Mouse (Mus musculus) kidney, embryonic 15.5 days (tissue): ENCODE measurements around the gene Clic3. TPM values are rescaled to one million over a fixed set of nuclear protein-coding genes. Genes with fewer than 3 reads are reported as not detected.
A peak's percentile ranks its signal among the peaks of the same experiment; 100 is the strongest.

Source experiments
- ATAC-seq: fragments of 200-750 bp; cut with Nextera tagmentation; replicated peaks from 2 replicates; pipeline ENCODE4 v1.8.0; 2017; ENCODE audit warnings: moderate TSS enrichment; ENCODE audit not compliant: low FRiP score
- H3K27ac ChIP-seq: fragments of 300-500 bp; sonication (generic); 2 replicates; pipeline ENCODE4 v1.5.1; 2015; ENCODE audit warnings: mild to moderate bottlenecking, inconsistent platforms
- H3K27me3 ChIP-seq: fragments of 300-500 bp; sonication (generic); 2 replicates; pipeline ENCODE4 v1.6.1; 2015; ENCODE audit warnings: inconsistent platforms
- H3K36me3 ChIP-seq: fragments of 300-500 bp; sonication (generic); 2 replicates; pipeline ENCODE4 v1.6.1; 2015; ENCODE audit warnings: inconsistent platforms
- H3K4me1 ChIP-seq: fragments of 300-500 bp; sonication (generic); 2 replicates; pipeline ENCODE4 v1.6.1; 2015; ENCODE audit warnings: inconsistent platforms
- H3K4me2 ChIP-seq: fragments of 300-500 bp; sonication (generic); 2 replicates; pipeline ENCODE4 v1.6.1; 2015; ENCODE audit warnings: moderate library complexity, mild to moderate bottlenecking, inconsistent platforms
- H3K4me3 ChIP-seq: fragments of 300-500 bp; sonication (generic); replicated peaks from 2 replicates; pipeline ENCODE4 v1.5.1; 2015; ENCODE audit warnings: mild to moderate bottlenecking, inconsistent platforms
- H3K9ac ChIP-seq: fragments of 300-500 bp; sonication (generic); 2 replicates; pipeline ENCODE4 v1.6.1; 2015; ENCODE audit warnings: mild to moderate bottlenecking, inconsistent platforms
- H3K9me3 ChIP-seq: fragments of 300-500 bp; sonication (generic); replicated peaks from 2 replicates; pipeline ENCODE4 v1.6.1; 2016; ENCODE audit warnings: inconsistent platforms
- WGBS: fragments of 180-500 bp; shearing (Covaris S2); methylation state at CpG from one replicate; pipeline ENCODE4 v1.1.7; 2015; ENCODE audit warnings: mixed read lengths; 5-methylcytosine and 5-hydroxymethylcytosine counted together
- polyA plus RNA-seq: library from polyadenylated mRNA; unstranded; fragments of >200 nt; fragmentation: Nextera tagmentation; extraction: Ambion mirVana; gene quantifications from 2 replicates; pipeline ENCODE4 v1.2.1, GENCODE M21; 2015

Gene Clic3
- polyA plus RNA-seq, 1 experiment from 2014 or later: 3.9 TPM

DNA sequence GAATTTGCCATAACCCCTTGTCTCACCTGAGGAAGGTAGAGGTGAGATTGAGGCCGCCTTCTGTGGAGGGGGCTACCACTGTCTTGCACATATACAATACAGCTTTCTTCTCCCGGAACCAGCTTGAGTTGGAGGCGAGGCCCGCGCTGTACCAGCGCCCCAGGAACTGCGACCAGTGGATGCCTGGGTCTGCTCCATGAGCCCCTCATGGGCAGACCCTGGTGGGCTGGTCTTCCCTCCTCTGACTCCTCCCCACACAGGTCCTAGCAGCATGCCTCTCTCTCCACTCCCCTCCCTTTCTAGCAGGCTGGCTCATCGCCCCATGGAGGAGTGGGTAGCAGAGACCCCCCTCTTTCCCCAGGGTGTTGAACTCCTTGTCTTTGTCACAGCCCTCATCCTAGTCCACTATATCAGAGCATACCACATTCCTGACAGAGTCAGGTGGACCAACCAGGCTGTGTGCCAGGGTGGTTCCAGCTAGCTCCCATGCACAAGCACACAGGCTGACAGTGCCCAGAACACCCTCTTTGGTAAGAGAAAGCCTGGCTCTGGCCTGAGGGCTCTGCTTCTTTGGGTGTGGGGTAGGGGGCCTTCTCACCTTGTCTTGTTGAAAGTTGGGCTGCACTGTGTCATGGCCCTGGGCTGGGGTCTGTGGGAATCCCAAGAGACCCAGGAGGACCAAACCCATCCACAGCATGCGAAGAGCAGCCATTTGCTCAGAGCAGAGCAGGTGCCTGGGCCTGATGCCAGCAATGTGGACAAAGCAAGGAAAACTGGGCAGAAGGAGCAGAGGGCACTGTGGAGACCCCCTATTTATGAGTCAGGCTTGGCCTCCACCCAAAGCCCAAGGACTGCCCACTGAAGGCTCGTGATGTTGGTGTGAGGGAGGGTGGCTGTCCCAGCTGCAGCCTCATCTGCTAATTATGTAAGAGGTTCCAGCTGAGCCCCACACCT lies 12.6 kb downstream of the Clic3 start:
- Histone ChIP-seq H3K4me1 (peaks cover 13% of the 10 kb centered on the region; the same call in 1 of the 2 replicates), H3K27ac (no peak overlapping the region), H3K4me2 (no peak overlapping the region), H3K9me3 (no peaks in the 10 kb centered on the region), H3K4me3 (no peak overlapping the region), H3K36me3 (no peaks in the 10 kb centered on the region), H3K9ac (no peak overlapping the region), H3K27me3 (no peaks in the 10 kb centered on the region)
- peak; percentile 35; the same call in 1 of the 2 replicates for ATAC-seq
- 77% methylated on average over 10 of the region's 10 CpGs for WGBS

DNA sequence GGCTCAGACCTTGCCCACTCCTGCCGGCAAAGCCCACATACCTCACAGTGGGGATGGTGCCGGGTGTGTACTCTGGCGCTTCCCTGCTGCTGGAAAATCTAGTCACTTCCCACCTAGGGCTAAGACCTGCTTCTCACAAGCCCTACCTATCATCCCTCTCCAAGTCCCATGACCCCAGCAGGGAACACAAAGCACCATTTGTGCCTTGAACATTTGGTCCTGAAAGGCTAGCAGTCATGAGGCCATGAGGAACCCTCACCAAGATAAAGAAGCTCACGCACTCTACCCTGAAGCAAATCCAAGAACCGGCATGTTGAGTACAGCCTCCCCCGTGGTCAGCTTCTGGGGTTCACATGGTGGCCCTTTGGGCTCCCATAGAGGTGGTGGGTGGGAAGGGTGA lies 13.3 kb downstream of the Clic3 start, which contains the start of gene Ptgds:
Gene Ptgds, minus strand, starts transcription at position 78 of the 400 bp plus-strand sequence.
- no peak within 1 kb of the TSS for H3K4me2 ChIP-seq
- H3K27ac ChIP-seq: no peak within 1 kb of the TSS
- 54% methylated on average over 6 of the region's 6 CpGs for WGBS
- H3K36me3 ChIP-seq: no peaks in the 10 kb centered on the region
- H3K4me3 ChIP-seq: no peak within 1 kb of the TSS
- no peak within 1 kb of the TSS for H3K9ac ChIP-seq
- ATAC-seq: no peak
- H3K4me1 ChIP-seq: peaks cover 13% of the 10 kb centered on the region; the same call in 1 of the 2 replicates
- H3K9me3 ChIP-seq: no peaks in the 10 kb centered on the region
- H3K27me3 ChIP-seq: no peaks in the 10 kb centered on the region

DNA sequence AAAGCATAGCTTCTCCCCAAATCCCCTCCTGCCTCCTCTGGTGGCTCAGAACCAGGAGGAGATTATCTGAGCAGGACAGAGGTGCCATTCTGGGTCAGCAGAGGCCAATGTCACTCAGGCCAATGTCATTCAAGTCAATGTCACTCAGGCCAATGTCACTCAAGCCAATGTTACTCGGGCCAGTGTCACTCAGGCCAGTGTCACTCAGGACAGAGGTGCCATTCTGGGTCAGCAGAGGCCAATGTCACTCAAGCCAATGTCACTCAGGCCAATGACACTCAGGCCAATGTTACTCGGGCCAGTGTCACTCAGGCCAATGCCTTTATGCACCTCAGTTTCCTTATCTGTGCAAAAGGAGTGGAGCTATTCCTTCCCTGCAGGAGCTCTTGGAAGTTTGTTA lies 15.9 kb downstream of the Clic3 start:
- no peak for ATAC-seq
- no peak overlapping the region for H3K4me2 ChIP-seq
- no peaks in the 10 kb centered on the region for H3K27me3 ChIP-seq
- no peaks in the 10 kb centered on the region for H3K9me3 ChIP-seq
- no peak overlapping the region for H3K27ac ChIP-seq
- no peaks in the 10 kb centered on the region for H3K36me3 ChIP-seq
- 82% methylated on average over 2 of the region's 2 CpGs for WGBS
- peaks cover 6% of the 10 kb centered on the region; the same call in 1 of the 2 replicates for H3K4me1 ChIP-seq
- H3K9ac ChIP-seq: no peak overlapping the region
- no peak overlapping the region for H3K4me3 ChIP-seq

DNA sequence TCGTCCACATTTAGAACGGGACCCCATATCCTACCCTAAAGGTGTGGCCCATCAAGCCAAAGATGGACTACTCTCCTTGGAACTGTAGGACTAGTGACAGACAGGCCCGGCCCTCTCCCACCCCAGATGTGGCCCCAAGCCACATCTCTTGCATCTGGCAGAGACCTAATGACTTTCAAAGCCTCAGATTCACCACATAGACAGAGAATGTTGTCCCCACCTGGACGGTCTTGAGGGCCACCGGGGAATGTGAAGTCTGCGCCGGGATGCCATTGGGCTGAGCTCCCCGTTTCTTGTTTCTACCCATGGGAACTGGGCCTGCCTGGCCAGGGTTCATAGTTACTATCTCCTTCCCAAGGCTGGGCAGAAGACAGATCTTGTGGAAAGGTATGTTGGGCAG lies 20.9 kb downstream of the Clic3 start:
- 85% methylated on average over 8 of the region's 8 CpGs for WGBS
- ATAC-seq: no peak
- no peaks in the 10 kb centered on the region for H3K9me3 ChIP-seq

DNA sequence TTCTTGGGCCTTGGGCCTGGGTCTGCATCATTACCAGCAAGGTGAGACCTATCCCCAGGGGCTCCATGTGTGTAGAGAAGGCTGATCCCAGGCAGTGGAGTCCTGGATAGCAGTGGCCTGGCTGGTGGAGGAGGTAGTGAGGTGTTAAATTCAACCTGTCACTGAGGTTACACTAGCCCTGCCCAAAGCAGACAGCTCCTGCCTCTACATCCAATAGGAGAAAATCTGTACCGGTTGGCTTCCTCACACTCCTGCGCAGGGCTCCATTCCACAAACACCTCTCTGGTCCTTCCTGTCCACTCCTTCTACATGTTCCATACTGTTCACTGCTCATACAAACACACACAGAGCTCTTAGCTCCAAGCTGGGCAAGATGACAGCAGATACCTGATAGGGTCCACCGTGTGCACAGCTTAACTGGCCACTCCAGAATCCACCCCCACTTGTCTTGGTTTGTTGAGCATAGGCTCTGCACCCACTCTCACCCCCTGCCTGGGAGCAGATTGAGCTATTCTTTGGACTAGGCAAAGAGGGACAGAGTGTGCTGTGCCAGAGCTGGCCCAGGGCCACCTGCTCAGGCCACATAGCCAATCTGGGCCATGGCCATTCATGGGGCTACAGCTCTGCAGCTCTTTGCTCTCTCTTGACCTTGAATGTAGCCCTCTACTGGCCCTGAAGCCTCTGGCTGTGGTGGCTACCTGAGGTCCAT lies 21.5 kb downstream of the Clic3 start:
- 88% methylated on average over 3 of the region's 3 CpGs for WGBS
- H3K9ac ChIP-seq: no peak overlapping the region
- no peak for ATAC-seq

More for the DNA sequence above, 20.9 kb downstream of the Clic3 start:
- H3K4me2 ChIP-seq: no peak overlapping the region
- no peaks in the 10 kb centered on the region for H3K27me3 ChIP-seq
- H3K36me3 ChIP-seq: no peaks in the 10 kb centered on the region
- no peak overlapping the region for H3K9ac ChIP-seq
- H3K4me3 ChIP-seq: no peak overlapping the region
- H3K27ac ChIP-seq: no peak overlapping the region
- H3K4me1 ChIP-seq: no peaks in the 10 kb centered on the region

DNA sequence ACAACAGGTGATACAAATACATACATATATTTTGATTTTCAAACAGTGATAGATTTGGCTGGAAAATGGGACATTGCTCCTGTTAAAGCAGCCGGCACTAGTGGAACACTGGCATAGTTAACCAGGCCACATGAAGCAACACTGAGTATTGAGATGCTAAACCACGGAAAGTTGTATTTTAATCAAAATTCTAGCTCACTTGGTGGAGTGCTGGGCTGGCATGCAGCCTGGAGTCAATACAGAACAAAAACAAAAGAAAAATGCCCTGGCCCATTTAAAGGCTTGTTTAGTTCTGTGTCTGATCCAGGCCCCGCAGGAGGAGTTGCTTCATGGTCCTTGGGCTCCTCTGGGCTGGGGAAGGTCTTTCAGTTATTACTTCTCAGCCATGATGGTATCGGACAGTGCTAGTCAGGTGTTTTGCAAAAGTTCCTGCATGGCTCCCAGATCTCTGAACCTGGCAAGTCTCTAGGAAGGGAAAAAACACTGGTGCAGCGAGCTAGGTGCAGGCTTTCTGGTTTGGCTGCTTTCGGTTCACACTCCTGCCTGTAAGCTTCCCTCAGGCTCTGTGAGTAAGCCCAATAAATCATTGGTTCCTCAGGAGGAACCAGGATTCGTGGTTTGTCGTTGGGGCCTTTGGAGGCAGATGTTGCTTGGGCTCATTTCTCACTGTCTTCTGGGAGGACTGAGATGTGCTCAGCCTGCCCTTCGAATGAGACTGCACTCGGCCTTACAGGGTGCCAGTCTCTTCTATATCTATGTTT lies 23.1 kb downstream of the Clic3 start:
- no peak overlapping the region for H3K9ac ChIP-seq
- ATAC-seq: no peak

More for the DNA sequence above, 21.5 kb downstream of the Clic3 start:
- H3K4me3 ChIP-seq: no peak overlapping the region
- H3K27ac ChIP-seq: no peak overlapping the region
- H3K4me1 ChIP-seq: no peaks in the 10 kb centered on the region
- H3K27me3 ChIP-seq: no peaks in the 10 kb centered on the region
- H3K4me2 ChIP-seq: no peak overlapping the region
- H3K9me3 ChIP-seq: no peaks in the 10 kb centered on the region
- H3K36me3 ChIP-seq: no peaks in the 10 kb centered on the region

DNA sequence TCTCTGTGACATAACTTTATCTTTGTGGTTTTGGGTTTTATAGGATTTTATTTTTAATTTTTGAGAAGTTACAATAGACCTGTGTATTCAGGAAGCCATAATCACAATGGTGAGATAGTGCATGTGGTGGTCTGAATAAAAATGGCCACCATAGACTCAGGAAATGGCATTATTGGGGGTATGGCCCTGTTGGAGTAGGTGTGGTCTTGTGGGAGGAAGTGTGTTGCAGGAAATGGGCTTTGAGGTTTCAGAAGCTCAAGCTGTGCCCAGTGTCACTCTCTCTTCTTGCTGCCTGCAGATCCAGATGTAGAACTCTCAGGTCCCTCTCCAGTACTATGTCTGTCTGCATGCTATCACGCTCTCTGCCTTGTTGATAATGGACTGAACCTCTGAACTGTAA lies 23.9 kb downstream of the Clic3 start:
- no peak for ATAC-seq
- Histone ChIP-seq H3K9ac (no peak overlapping the region), H3K36me3 (no peaks in the 10 kb centered on the region), H3K4me1 (no peaks in the 10 kb centered on the region), H3K4me3 (no peak overlapping the region), H3K27ac (no peak overlapping the region), H3K4me2 (no peak overlapping the region), H3K9me3 (no peaks in the 10 kb centered on the region), H3K27me3 (no peaks in the 10 kb centered on the region)
- 92% methylated on average over 1 of the region's 1 CpGs for WGBS

More for the DNA sequence above, 23.1 kb downstream of the Clic3 start:
- Histone ChIP-seq H3K9me3 (no peaks in the 10 kb centered on the region), H3K4me2 (no peak overlapping the region), H3K27ac (no peak overlapping the region), H3K36me3 (no peaks in the 10 kb centered on the region), H3K4me1 (no peaks in the 10 kb centered on the region), H3K4me3 (no peak overlapping the region), H3K27me3 (no peaks in the 10 kb centered on the region)
- WGBS: 62% methylated on average over 10 of the region's 10 CpGs

DNA sequence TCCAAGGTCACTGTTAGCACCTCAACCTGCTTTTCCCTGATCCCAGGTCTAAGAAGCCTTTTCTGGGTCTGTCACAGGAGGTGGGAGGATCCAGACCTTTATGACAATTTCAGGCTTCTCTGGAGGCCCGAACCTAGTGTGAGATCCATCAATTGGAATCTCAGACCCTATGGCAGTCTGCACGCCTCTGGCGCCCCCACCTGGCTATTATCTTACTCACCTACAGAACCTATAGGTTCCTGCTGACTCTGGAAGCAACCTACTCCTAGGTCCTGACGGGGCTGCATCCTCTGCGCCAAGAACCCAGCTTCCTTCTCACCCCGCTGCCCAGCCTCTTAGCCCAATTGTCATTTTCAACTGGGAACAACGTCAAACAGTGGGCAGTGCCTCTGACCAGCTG lies 26.3 kb downstream of the Clic3 start:
- no peaks in the 10 kb centered on the region for H3K36me3 ChIP-seq
- no peak for ATAC-seq
- H3K9ac ChIP-seq: no peak overlapping the region
- no peak overlapping the region for H3K4me2 ChIP-seq
- no peaks in the 10 kb centered on the region for H3K4me1 ChIP-seq
- no peak overlapping the region for H3K4me3 ChIP-seq
- no peaks in the 10 kb centered on the region for H3K27me3 ChIP-seq
- H3K9me3 ChIP-seq: no peaks in the 10 kb centered on the region
- WGBS: 23% methylated on average over 7 of the region's 7 CpGs
- H3K27ac ChIP-seq: no peak overlapping the region

DNA sequence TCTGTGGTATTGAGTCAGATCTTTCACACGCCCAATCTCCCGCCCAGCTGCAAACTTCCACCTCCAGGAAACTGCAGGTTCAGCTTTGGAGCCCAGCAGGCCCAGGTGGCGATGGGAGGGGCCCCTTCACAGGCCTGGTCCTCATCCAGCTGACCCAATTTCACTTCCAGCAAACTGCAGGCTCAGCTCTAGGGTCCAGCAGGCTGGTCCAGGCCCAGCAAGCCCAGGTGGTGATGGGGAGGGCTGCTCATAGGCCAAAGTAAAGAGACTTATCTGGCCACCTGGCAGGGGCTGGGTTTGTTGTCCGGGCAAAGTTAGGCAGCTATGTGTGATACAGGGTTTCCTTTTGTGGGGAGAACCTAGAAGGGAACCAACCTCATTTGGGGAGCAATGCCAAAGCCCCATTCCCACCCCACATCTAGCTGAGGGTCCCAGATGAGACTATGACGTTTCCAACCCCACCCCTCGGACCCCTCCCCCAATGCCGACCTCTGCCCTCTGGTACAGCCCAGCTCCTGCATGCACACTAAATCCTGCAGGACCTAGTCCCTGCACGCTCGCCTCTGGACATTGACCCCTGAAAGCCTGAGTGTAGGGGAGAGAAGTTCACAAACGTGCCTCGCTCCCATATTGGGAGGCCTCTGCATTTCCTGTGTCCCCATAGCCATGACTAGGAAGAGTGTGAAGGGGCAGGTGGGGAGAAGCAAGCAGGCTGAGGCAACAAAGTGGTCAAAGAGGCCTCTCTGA lies 28.4 kb downstream of the Clic3 start:
- Histone ChIP-seq H3K9ac (no peak overlapping the region), H3K36me3 (no peaks in the 10 kb centered on the region), H3K27ac (no peak overlapping the region), H3K4me1 (no peaks in the 10 kb centered on the region), H3K27me3 (no peaks in the 10 kb centered on the region), H3K4me2 (no peak overlapping the region), H3K4me3 (no peak overlapping the region), H3K9me3 (no peaks in the 10 kb centered on the region)
- ATAC-seq: no peak
- WGBS: 58% methylated on average over 11 of the region's 11 CpGs

DNA sequence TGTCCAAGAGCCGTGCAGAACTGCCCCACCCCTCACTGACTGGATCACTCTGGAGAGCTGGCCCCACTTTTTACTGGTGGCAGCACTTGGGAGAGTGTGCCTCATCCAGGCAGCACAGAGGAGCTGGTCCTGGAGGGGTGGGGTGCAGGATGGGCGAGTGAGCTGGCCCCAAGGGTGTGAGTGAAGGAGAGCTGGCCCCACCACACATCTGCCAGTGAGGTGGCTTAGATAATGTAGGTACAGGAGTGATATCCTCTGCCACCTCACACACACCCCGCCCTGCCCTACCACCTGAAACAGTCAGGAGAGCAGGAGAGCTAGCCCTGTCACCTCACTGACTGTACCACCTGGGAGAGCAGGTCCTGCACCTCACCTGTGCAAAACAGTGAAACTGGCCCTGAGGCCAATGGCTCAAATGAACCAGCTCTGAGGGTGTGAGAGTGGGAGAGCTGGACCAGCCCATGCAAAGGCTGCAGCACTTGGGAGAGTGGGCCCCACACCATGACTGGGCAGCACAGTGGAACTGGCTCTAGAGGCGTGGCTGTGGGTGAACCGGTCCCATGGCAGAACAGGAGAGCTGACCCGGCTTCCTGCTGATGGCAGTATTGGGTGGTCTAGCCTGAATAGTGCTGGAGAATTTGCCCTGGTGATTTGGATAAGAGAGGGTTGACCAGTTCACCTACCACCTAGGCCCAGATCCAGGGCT lies 31.5 kb downstream of the Clic3 start:
- no peak for ATAC-seq
- Histone ChIP-seq H3K9me3 (no peaks in the 10 kb centered on the region), H3K4me2 (no peak overlapping the region), H3K9ac (no peak overlapping the region), H3K27ac (no peak overlapping the region), H3K4me3 (no peak overlapping the region), H3K36me3 (no peaks in the 10 kb centered on the region), H3K27me3 (no peaks in the 10 kb centered on the region), H3K4me1 (no peaks in the 10 kb centered on the region)
- WGBS: 65% methylated on average over 6 of the region's 6 CpGs

DNA sequence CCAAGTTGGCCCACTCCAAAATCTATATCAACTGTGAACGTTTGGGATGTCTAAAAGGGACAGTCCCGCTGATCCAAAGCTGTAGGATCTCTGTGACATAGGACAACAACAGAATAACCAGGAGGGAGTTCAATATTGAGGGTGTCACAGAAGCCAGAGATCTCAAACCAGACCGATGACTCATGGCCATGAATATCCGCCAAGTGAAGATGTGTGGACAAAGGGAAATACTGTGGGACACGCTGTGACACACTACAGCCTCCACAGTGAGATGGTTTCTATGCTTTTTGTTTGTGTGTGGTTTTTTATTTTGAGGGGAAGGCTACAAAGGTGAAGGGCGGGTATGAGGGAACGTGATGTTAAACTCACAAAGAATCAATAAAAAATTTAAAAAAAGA lies 32.0 kb downstream of the Clic3 start:
- no peak overlapping the region for H3K4me2 ChIP-seq
- H3K4me1 ChIP-seq: no peaks in the 10 kb centered on the region
- H3K27ac ChIP-seq: no peak overlapping the region
- H3K4me3 ChIP-seq: no peak overlapping the region
- no peaks in the 10 kb centered on the region for H3K36me3 ChIP-seq
- no peak overlapping the region for H3K9ac ChIP-seq
- 82% methylated on average over 7 of the region's 7 CpGs for WGBS
- ATAC-seq: no peak
- H3K9me3 ChIP-seq: no peaks in the 10 kb centered on the region
- no peaks in the 10 kb centered on the region for H3K27me3 ChIP-seq
